Mouse (Mus musculus): ENCODE data around the gene Ier5. TPM values are rescaled to one million over a fixed set of nuclear protein-coding genes. Genes with fewer than 3 reads are reported as not detected.

The Ier5 gene
- total RNA-seq, 2 experiments from 2014 or later: 5.7 to 12.7 TPM

- no peak for ATAC-seq (replicated peaks; ENCODE audit: low FRiP score, low TSS enrichment, poor library complexity, severe bottlenecking)
Measured at GRCm38 (mm10) chr1:155103991-155104390, 4.6 kb upstream of the Ier5 start.

GRCm38 (mm10) chr1:155102631-155103030 is 3.2 kb upstream of the Ier5 start:
- ATAC-seq (replicated peaks; ENCODE audit: low FRiP score, low TSS enrichment, poor library complexity, severe bottlenecking): no peak

GRCm38 (mm10) chr1:155098486-155099279 is 753 bp downstream of the Ier5 start:
- 0 out of 2 replicates have a peak, but pooled peaks have one; percentile 6 for ATAC-seq (replicated peaks; ENCODE audit: low FRiP score, low TSS enrichment, poor library complexity, severe bottlenecking)

- peak; percentile 13 for ATAC-seq (replicated peaks; ENCODE audit: low FRiP score, low TSS enrichment, poor library complexity, severe bottlenecking)
Measured at GRCm38 (mm10) chr1:155097931-155098485, 1.4 kb downstream of the Ier5 start.

- ATAC-seq (replicated peaks; ENCODE audit: low FRiP score, low TSS enrichment, poor library complexity, severe bottlenecking): peak; percentile 65
Measured at GRCm38 (mm10) chr1:155097354-155097753, 2.1 kb downstream of the Ier5 start.

- no peak for ATAC-seq (replicated peaks; ENCODE audit: low FRiP score, low TSS enrichment, poor library complexity, severe bottlenecking)
Measured at GRCm38 (mm10) chr1:155096620-155097261, 2.7 kb downstream of the Ier5 start.

- no peak for ATAC-seq (replicated peaks; ENCODE audit: low FRiP score, low TSS enrichment, poor library complexity, severe bottlenecking)
Measured at GRCm38 (mm10) chr1:155093971-155094707, 5.3 kb downstream of the Ier5 start.

GRCm38 (mm10) chr1:155093145-155093791 is 6.2 kb downstream of the Ier5 start:
- ATAC-seq (replicated peaks; ENCODE audit: low FRiP score, low TSS enrichment, poor library complexity, severe bottlenecking): no peak

- no peak for ATAC-seq (replicated peaks; ENCODE audit: low FRiP score, low TSS enrichment, poor library complexity, severe bottlenecking)
Measured at GRCm38 (mm10) chr1:155091842-155092800, 7.3 kb downstream of the Ier5 start.

GRCm38 (mm10) chr1:155091374-155091841 is 8.0 kb downstream of the Ier5 start:
- no peak for ATAC-seq (replicated peaks; ENCODE audit: low FRiP score, low TSS enrichment, poor library complexity, severe bottlenecking)

- ATAC-seq (replicated peaks; ENCODE audit: low FRiP score, low TSS enrichment, poor library complexity, severe bottlenecking): no peak
Measured at GRCm38 (mm10) chr1:155090736-155091135, 8.7 kb downstream of the Ier5 start.

- no peak for ATAC-seq (replicated peaks; ENCODE audit: low FRiP score, low TSS enrichment, poor library complexity, severe bottlenecking)
Measured at GRCm38 (mm10) chr1:155090327-155090726, 9.1 kb downstream of the Ier5 start.

- ATAC-seq (replicated peaks; ENCODE audit: low FRiP score, low TSS enrichment, poor library complexity, severe bottlenecking): no peak
Measured at GRCm38 (mm10) chr1:155088847-155089603, 10.4 kb downstream of the Ier5 start.

GRCm38 (mm10) chr1:155088046-155088445 is 11.4 kb downstream of the Ier5 start:
- ATAC-seq (replicated peaks; ENCODE audit: low FRiP score, low TSS enrichment, poor library complexity, severe bottlenecking): no peak

GRCm38 (mm10) chr1:155086893-155087292 is 12.5 kb downstream of the Ier5 start:
- no peak for ATAC-seq (replicated peaks; ENCODE audit: low FRiP score, low TSS enrichment, poor library complexity, severe bottlenecking)

GRCm38 (mm10) chr1:155086416-155086815 is 13.0 kb downstream of the Ier5 start:
- no peak for ATAC-seq (replicated peaks; ENCODE audit: low FRiP score, low TSS enrichment, poor library complexity, severe bottlenecking)

- peak; percentile 73 for ATAC-seq (replicated peaks; ENCODE audit: low FRiP score, low TSS enrichment, poor library complexity, severe bottlenecking)
Measured at GRCm38 (mm10) chr1:155084839-155085238, 14.6 kb downstream of the Ier5 start.

Data from megakaryocyte-erythroid progenitor cell, adult 5-6 weeks (primary cell).